ENCODE assay signal across 8 mouse cellular contexts in genomic region chr8:83782832-83783558, GRCm38 (mm10). TPM values are rescaled to one million over a fixed set of nuclear protein-coding genes. Genes with fewer than 3 reads are reported as not detected.
A peak's percentile ranks its signal among the peaks of the same experiment; 100 is the strongest.
DNase-seq lines count a peak whose midpoint lies in the region; ATAC-seq lines count a peak whose summit lies in the region.

No protein-coding gene starts in this region.

- no peaks in the 10 kb centered on the region for H3K4me1 ChIP-seq in embryonic facial prominence, embryonic 11.5 days (ENCODE audit: control insufficient read depth, insufficient read depth, low read length)
- peaks cover 4% of the 10 kb centered on the region; the same call in 1 of the 2 replicates for H3K4me1 ChIP-seq in midbrain, embryonic 12.5 days

- peak; percentile 76 for ATAC-seq in embryonic facial prominence, embryonic 11.5 days (replicated peaks; ENCODE audit: insufficient number of reproducible peaks, low FRiP score, low TSS enrichment, low read depth)
- peak; percentile 77 for ATAC-seq in midbrain, embryonic 12.5 days (ENCODE audit: low FRiP score, low read depth)

- H3K27ac ChIP-seq in embryonic facial prominence, embryonic 11.5 days (replicated peaks; ENCODE audit: low read depth, low read length), result no peak overlapping the region
- H3K27ac ChIP-seq in midbrain, embryonic 12.5 days (replicated peaks), result no peak overlapping the region

- WGBS in embryonic facial prominence, embryonic 11.5 days, result 13% methylated on average over 28 of the region's 28 CpGs
- 14% methylated on average over 28 of the region's 28 CpGs for WGBS in midbrain, embryonic 12.5 days

- no peaks in the 10 kb centered on the region for H3K9me3 ChIP-seq in embryonic facial prominence, embryonic 11.5 days (replicated peaks; ENCODE audit: control insufficient read depth, low read length)
- H3K9me3 ChIP-seq in midbrain, embryonic 12.5 days, result no peaks in the 10 kb centered on the region

- H3K36me3 ChIP-seq in embryonic facial prominence, embryonic 11.5 days (replicated peaks; ENCODE audit: control insufficient read depth, insufficient read depth, low read depth, low read length), result no peaks in the 10 kb centered on the region
- no peaks in the 10 kb centered on the region for H3K36me3 ChIP-seq in midbrain, embryonic 12.5 days

- intact Hi-C loops in left cerebral cortex, postnatal 4 days (cut with DNase I), result loop anchor here (5.0 kb wide), 1 partner anchor 114 kb away; no protein-coding TSS in a partner anchor

- peak; percentile 92 for DNase-seq in adrenal gland, postnatal 10 days
- peak; percentile 82 for DNase-seq in embryonic facial prominence, embryonic 11.5 days (ENCODE audit: low spot score)
- peak; percentile 97 for DNase-seq in heart, adult 11 months
- DNase-seq in kidney, adult 11 months, result peak; percentile 70
- DNase-seq in left cerebral cortex, postnatal 4 days, result peak; percentile 85
- DNase-seq in right cerebral cortex, postnatal 4 days, result peak; percentile 87
- peak; percentile 78 to 87 for DNase-seq in urinary bladder, postnatal 4 days (ENCODE audit: low spot score in 2 of 2)

- no peaks in the 10 kb centered on the region for H3K27me3 ChIP-seq in embryonic facial prominence, embryonic 11.5 days (ENCODE audit: control insufficient read depth, insufficient read depth, low read length)
- H3K27me3 ChIP-seq in midbrain, embryonic 12.5 days, result peaks cover 16% of the 10 kb centered on the region

- no peak overlapping the region for H3K4me2 ChIP-seq in embryonic facial prominence, embryonic 11.5 days (ENCODE audit: low read depth, low read length)
- H3K4me2 ChIP-seq in midbrain, embryonic 12.5 days (replicated peaks), result peak overlapping the region; percentile 41; the same call in 1 of the 2 replicates

- no peak overlapping the region for H3K9ac ChIP-seq in embryonic facial prominence, embryonic 11.5 days (replicated peaks; ENCODE audit: low read length)
- no peak overlapping the region for H3K9ac ChIP-seq in midbrain, embryonic 12.5 days (replicated peaks)

- H3K4me3 ChIP-seq in embryonic facial prominence, embryonic 11.5 days (ENCODE audit: low read depth, low read length), result no peak overlapping the region
- H3K4me3 ChIP-seq in midbrain, embryonic 12.5 days, result no peak overlapping the region

RNA-seq across cellular contexts. Expression of gene Adgre5, which starts 41.9 kb away (rescaled TPM):
- 10 to 100 TPM; 53.8 to 63.0 TPM for total RNA-seq in adrenal gland, postnatal 10 days (2021)
- 19.0 and 22.1 TPM in 2 replicates for polyA plus RNA-seq in embryonic facial prominence, embryonic 11.5 days (2014; fragmentation: Nextera tagmentation; extraction: Ambion mirVana)
- total RNA-seq in left cerebral cortex, postnatal 4 days (2021), result 10 to 100 TPM in 1 of 2 experiments, 1 to 10 TPM in 1; 9.4 to 11.5 TPM
- 13.9 and 16.7 TPM in 2 replicates for polyA plus RNA-seq in midbrain, embryonic 12.5 days (2016; fragmentation: Nextera tagmentation; extraction: Ambion mirVana)

Comparison
In these comparisons a context has a peak if more than half of its experiments do, and no peak if none do; other contexts are left out.
1. RNA of gene Adgre5, which starts 41.9 kb away (total RNA-seq): 53.8 to 63.0 TPM in adrenal gland, postnatal 10 days; 9.4 to 11.5 TPM in left cerebral cortex, postnatal 4 days; every median in the first group is over 4 times any median in the second.
2. Peak in every context shown above with its lines, with median percentiles within 50 percentile points of each other: DNase-seq.